Mouse (Mus musculus): ENCODE measurements around the gene Rnf217.

DNA sequence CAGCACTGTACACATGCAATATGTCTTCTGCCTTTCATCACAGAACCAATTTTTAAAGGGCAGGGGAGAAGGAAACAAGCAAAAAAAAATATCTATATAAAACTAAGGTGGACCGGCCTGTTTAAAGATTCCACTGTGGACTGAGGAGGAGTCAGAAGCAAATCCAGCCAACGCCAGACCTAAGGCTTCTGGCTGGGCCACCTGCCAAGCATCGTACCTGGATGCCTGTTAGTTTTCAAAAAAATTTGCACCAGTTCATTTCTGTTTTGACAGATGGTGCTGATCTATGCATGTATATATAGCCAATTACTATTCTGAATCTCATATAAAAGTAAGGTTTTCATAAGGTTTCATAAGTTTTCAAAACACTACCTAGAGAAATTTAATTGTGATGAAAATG is 113.2 kb downstream of the Rnf217 start:
- TF ChIP-seq POLR2A (IDR thresholded peaks at IDR 0.05; ENCODE audit: low read depth, low read length) (no peak), CTCF (conservative IDR thresholded peaks at IDR 0.05; ENCODE audit: insufficient read depth, insufficient read length, low read depth, low read length) (no peak)
